Mouse (Mus musculus): Measurements from ENCODE around the gene Fam81b. TPM values are rescaled to one million over a fixed set of nuclear protein-coding genes. Genes with fewer than 3 reads are reported as not detected.

Gene Fam81b
- polyA plus RNA-seq, 1 experiment from 2014 or later, result not detected

Small RNA genes lying within 50 kb of the gene (microRNA-seq; reads per million reads assigned to microRNA genes)
- not detected for gene Gm24025

Other genes starting within 250 kb of the Fam81b start
- gene Gpr150, start 248.1 kb downstream of the Fam81b start, polyA plus RNA-seq (2014; fragmentation: Nextera tagmentation; extraction: Ambion mirVana), result not detected in 2 replicates
- gene Arsk, start 206.4 kb downstream of the Fam81b start, polyA plus RNA-seq (2014; fragmentation: Nextera tagmentation; extraction: Ambion mirVana), result 3.5 and 3.7 TPM in 2 replicates
- gene Ttc37, start 206.3 kb downstream of the Fam81b start, polyA plus RNA-seq (2014; fragmentation: Nextera tagmentation; extraction: Ambion mirVana), result 9.9 and 11.5 TPM in 2 replicates
- gene Mctp1, start 79.5 kb upstream of the Fam81b start, polyA plus RNA-seq (2014; fragmentation: Nextera tagmentation; extraction: Ambion mirVana), result 0.45 and 0.57 TPM in 2 replicates

Data from heart, embryonic 14.5 days (tissue).